Mouse (Mus musculus) liver, embryonic 16.5 days (tissue): ENCODE measurements around the gene Cdc34b. TPM values are rescaled to one million over a fixed set of nuclear protein-coding genes. Genes with fewer than 3 reads are reported as not detected.

ENCODE experiments used
- ATAC-seq: fragments of 200-750 bp; cut with Nextera tagmentation; 2 replicates; pipeline ENCODE4 v1.8.0; 2017; ENCODE audit warnings: low read depth, mild to moderate bottlenecking, moderate number of reproducible peaks, moderate library complexity
- H3K27ac ChIP-seq: fragments of 300-500 bp; sonication (generic); 2 replicates; pipeline ENCODE4 v1.5.1; 2014; ENCODE audit warnings: mild to moderate bottlenecking, low read length
- H3K27me3 ChIP-seq: fragments of 300-500 bp; sonication (generic); 2 replicates; pipeline ENCODE4 v1.6.1; 2014; ENCODE audit warnings: low read depth, low read length, mixed read lengths; ENCODE audit not compliant: control insufficient read depth, insufficient read depth
- H3K36me3 ChIP-seq: fragments of 300-500 bp; sonication (generic); 2 replicates; pipeline ENCODE4 v1.6.1; 2014; ENCODE audit warnings: mild to moderate bottlenecking; ENCODE audit not compliant: control insufficient read depth, insufficient read depth
- H3K4me1 ChIP-seq: fragments of 300-500 bp; sonication (generic); 2 replicates; pipeline ENCODE4 v1.6.1; 2014; ENCODE audit warnings: low read depth, low read length, mixed read lengths; ENCODE audit not compliant: control insufficient read depth
- H3K4me2 ChIP-seq: fragments of 300-500 bp; sonication (generic); 2 replicates; pipeline ENCODE4 v1.6.1; 2014; ENCODE audit warnings: low read depth, low read length, mixed read lengths
- H3K4me3 ChIP-seq: fragments of 300-500 bp; sonication (generic); 2 replicates; pipeline ENCODE4 v1.5.1; 2014; ENCODE audit warnings: low read depth, mild to moderate bottlenecking, low read length
- H3K9ac ChIP-seq: fragments of 300-500 bp; sonication (generic); 2 replicates; pipeline ENCODE4 v1.6.1; 2014; ENCODE audit warnings: low read depth, low read length
- H3K9me3 ChIP-seq: fragments of 300-500 bp; sonication (generic); replicated peaks from 2 replicates; pipeline ENCODE4 v1.6.1; 2016; ENCODE audit warnings: low read length; ENCODE audit not compliant: control insufficient read depth
- WGBS: fragments of 180-500 bp; shearing (Covaris S2); extraction: QIAGEN DNeasy Blood & Tissue Kit; methylation state at CpG from one replicate; pipeline ENCODE4 v1.1.7; 2014; ENCODE audit not compliant: insufficient replicate concordance; 5-methylcytosine and 5-hydroxymethylcytosine counted together
- polyA plus RNA-seq: library from polyadenylated mRNA; unstranded; fragments of >200 nt; fragmentation: Nextera tagmentation; extraction: Ambion mirVana; gene quantifications from 2 replicates; pipeline ENCODE4 v1.2.1, GENCODE M21; 2015

Cdc34b gene
- polyA plus RNA-seq, 1 experiment from 2014 or later, result not detected

DNA sequence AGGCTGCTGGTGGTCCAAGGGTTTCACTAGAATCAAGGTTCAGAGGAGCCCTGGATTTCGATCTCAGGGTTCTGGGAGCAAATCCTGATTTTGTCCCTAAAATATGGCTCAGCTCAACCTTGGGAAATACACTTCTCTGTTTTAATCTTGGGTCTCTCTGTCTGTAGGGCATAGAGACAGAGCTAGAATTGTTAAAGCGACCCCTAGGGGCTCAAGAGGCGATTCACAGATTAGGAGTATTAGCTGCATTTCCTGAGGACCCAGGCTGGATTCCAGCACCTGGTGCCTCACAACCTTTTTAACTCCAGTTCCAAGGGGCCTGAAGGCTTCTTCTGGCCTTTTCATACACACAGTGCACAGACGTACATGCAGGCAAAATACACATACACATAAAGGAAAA lies 12.0 kb upstream of the Cdc34b start:
- no peak for ATAC-seq
- H3K36me3 ChIP-seq, result no peaks in the 10 kb centered on the region
- no peak overlapping the region for H3K4me3 ChIP-seq
- H3K9me3 ChIP-seq, result no peaks in the 10 kb centered on the region
- no peak overlapping the region for H3K9ac ChIP-seq
- no peak overlapping the region for H3K27ac ChIP-seq
- no peaks in the 10 kb centered on the region for H3K27me3 ChIP-seq
- no peaks in the 10 kb centered on the region for H3K4me1 ChIP-seq
- 25% methylated on average over 4 of the region's 4 CpGs for WGBS
- no peak overlapping the region for H3K4me2 ChIP-seq

DNA sequence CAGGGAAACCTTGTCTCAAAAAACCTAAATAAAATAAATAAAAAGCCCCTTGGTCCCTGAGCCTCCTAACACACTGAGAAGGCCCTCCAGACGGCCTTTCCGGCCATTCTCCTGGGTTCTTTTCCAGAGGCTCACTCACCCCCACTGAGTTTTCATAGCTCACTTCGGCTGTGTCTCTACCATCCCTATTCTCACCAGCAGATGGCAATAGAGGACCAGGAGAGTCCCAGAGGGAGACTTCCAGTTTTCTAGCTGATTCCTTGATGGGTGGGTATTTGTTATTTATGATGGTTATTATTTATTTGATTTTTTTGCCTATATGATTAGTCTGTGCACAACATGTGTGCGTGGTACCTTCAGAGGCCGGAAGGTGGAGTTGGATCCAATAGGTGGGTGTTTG lies 11.3 kb upstream of the Cdc34b start:
- no peaks in the 10 kb centered on the region for H3K27me3 ChIP-seq
- H3K36me3 ChIP-seq, result no peaks in the 10 kb centered on the region
- no peaks in the 10 kb centered on the region for H3K4me1 ChIP-seq
- no peaks in the 10 kb centered on the region for H3K9me3 ChIP-seq
- no peak overlapping the region for H3K9ac ChIP-seq
- no peak overlapping the region for H3K27ac ChIP-seq
- WGBS, result 21% methylated on average over 5 of the region's 5 CpGs
- ATAC-seq, result no peak
- H3K4me2 ChIP-seq, result no peak overlapping the region
- H3K4me3 ChIP-seq, result no peak overlapping the region

DNA sequence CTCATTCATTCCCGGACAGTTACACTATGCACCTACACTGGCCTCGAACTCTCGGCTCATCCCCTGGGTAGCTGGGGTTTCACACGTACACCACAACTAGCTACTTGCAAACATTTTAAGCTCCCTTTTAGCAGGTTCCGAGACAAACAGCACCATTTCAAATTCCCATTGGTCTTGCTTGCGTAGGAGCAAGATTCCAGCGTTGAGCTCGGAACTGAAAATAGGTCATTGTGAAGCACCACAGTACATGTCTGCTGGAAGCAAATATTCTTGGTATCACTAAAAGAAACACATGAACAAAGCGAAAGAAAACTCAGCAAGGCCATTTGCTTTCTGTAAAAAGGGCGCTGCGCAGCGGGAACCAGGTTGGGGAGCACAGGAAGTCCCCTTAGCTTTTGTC lies 10.4 kb upstream of the Cdc34b start:
- H3K36me3 ChIP-seq, result no peaks in the 10 kb centered on the region
- H3K27me3 ChIP-seq, result no peaks in the 10 kb centered on the region
- no peak overlapping the region for H3K4me2 ChIP-seq
- ATAC-seq, result no peak
- 74% methylated on average over 12 of the region's 12 CpGs for WGBS
- no peaks in the 10 kb centered on the region for H3K9me3 ChIP-seq
- no peak overlapping the region for H3K27ac ChIP-seq
- no peak overlapping the region for H3K4me3 ChIP-seq
- no peak overlapping the region for H3K9ac ChIP-seq
- no peaks in the 10 kb centered on the region for H3K4me1 ChIP-seq

DNA sequence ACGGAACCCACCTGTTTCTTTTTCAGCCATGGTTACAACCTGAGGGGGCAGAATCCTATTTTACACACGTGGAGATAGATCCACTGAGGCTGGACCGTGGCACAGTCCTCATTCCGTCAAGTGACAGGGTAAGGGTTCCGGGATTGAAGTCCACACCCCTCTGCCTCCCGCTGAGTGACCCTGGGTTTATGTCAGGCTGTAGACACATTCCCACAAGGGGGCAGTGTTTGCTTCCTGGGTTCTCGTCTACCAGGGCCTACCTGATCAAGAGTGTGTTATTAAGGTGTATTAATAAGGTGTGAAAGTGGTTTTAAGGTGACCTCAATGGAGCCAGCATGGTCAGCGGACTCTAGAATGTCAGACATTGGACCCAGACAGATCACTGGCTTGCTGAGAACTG lies 8.8 kb upstream of the Cdc34b start:
- Histone ChIP-seq H3K4me1 (no peaks in the 10 kb centered on the region), H3K9me3 (no peaks in the 10 kb centered on the region), H3K27me3 (no peaks in the 10 kb centered on the region), H3K36me3 (no peaks in the 10 kb centered on the region), H3K4me2 (no peak overlapping the region), H3K27ac (no peak overlapping the region), H3K9ac (no peak overlapping the region), H3K4me3 (no peak overlapping the region)
- WGBS, result 28% methylated on average over 8 of the region's 8 CpGs
- no peak for ATAC-seq

DNA sequence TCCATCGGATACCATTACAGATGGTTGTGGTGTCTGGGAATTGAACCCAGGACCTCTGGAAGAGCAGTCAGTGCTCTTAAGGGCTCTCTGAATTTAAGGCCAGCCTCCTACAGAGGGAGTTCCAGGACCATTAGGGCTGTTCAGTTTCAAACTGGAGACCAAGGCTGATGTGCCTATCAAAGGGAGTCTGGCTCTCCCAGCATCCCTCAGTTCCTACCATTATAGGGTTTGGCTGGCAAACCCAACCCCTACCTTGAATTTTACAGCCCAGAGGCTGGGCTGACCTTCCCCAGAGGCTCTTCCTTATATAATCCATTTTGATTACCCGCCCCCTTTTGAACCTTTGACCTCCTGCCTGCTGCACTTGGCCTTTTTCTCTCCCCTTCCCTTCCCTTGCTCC lies 5.8 kb upstream of the Cdc34b start:
- ATAC-seq, result no peak
- Histone ChIP-seq H3K27ac (no peak overlapping the region), H3K4me1 (no peaks in the 10 kb centered on the region), H3K9ac (no peak overlapping the region), H3K4me2 (no peak overlapping the region), H3K27me3 (no peaks in the 10 kb centered on the region), H3K4me3 (no peak overlapping the region), H3K36me3 (no peaks in the 10 kb centered on the region), H3K9me3 (no peaks in the 10 kb centered on the region)
- 45% methylated on average over 2 of the region's 2 CpGs for WGBS

DNA sequence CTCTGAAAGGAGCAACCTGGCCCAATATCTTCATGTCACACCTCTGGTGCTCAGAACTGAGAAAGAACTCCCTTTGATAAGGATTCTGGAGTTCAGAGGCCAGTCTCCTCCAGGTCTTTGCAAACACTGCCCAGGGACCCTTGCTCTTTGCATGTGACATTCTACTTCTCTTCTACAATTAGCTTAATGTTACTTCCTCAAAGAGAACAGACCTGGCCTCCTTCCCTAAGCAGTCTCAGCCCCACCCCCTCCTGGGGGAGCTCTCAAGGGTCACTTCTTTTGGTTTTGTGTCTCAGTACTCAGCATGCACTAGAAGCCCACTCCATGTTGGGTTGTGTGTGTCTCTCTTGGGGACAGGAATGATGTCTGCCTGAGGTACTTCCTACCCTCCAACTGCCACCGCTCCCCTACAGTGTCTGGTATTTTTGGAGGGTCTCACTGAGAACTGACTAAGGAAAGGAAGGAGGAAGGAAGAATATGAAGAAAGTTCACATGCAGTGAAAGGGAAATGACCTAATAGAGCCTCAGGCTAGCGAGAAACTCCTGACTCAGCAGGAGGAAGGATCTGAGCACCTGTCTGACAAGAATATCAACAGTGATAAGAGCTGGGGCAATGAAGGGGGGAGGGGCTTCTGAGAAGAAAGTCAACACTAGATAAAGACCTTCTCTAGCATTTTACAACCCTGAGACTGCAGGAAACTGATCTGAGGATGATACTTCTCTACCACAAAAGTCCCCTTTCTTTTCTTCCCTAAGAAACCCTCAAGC lies 11.5 kb downstream of the Cdc34b start:
- no peak for ATAC-seq
- no peak overlapping the region for H3K9ac ChIP-seq
- H3K9me3 ChIP-seq, result no peaks in the 10 kb centered on the region
- H3K4me2 ChIP-seq, result no peak overlapping the region
- 7% methylated on average over 2 of the region's 2 CpGs for WGBS
- no peaks in the 10 kb centered on the region for H3K36me3 ChIP-seq
- no peaks in the 10 kb centered on the region for H3K4me1 ChIP-seq
- no peak overlapping the region for H3K27ac ChIP-seq
- no peak overlapping the region for H3K4me3 ChIP-seq
- no peaks in the 10 kb centered on the region for H3K27me3 ChIP-seq

DNA sequence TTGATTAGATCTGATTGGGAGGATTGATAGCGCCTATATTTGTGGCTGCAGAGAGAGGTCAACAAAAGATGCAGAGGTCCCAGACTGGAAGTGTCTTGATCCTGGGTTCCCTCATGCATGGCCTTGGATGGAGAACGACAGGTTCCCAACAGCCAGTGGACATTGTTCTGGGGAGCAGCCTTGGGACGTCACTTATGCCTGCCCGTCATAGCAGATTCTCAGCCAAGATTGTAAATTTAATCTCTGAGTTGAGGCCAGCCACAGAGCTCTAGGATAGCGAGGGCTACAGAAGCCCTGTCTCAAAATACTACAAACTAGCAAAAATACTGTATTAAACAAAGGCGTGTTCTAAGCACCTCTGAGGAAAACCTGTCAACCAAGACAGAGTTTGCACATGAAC lies 18.3 kb downstream of the Cdc34b start:
- Histone ChIP-seq H3K4me1 (no peaks in the 10 kb centered on the region), H3K27ac (no peak overlapping the region), H3K4me3 (no peak overlapping the region), H3K9ac (no peak overlapping the region), H3K4me2 (no peak overlapping the region), H3K9me3 (no peaks in the 10 kb centered on the region), H3K36me3 (no peaks in the 10 kb centered on the region), H3K27me3 (no peaks in the 10 kb centered on the region)
- no peak for ATAC-seq
- WGBS, result 53% methylated on average over 6 of the region's 6 CpGs

DNA sequence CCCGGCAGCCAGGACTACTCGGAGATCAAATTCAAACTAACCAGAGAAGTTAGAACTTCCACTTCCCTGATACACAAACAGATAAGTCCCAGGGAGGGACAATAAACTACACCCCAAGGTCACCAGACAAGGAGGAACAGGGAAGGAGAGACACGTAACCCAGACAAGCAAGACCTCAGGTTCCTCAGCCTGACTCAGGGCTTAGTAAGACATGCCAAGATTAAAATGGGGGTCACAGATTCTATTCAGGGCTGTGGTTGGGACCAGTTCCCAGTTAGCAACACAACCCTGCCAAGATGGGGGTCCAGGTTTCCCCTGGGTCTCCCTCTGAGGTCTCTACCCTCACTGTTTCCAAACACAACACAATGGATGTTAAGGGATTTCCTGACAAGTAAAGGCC lies 18.8 kb downstream of the Cdc34b start:
- H3K4me3 ChIP-seq, result no peak overlapping the region
- no peaks in the 10 kb centered on the region for H3K9me3 ChIP-seq
- ATAC-seq, result no peak
- no peaks in the 10 kb centered on the region for H3K36me3 ChIP-seq
- WGBS, result 35% methylated on average over 3 of the region's 3 CpGs
- H3K9ac ChIP-seq, result no peak overlapping the region
- no peak overlapping the region for H3K27ac ChIP-seq
- no peaks in the 10 kb centered on the region for H3K27me3 ChIP-seq
- H3K4me1 ChIP-seq, result no peaks in the 10 kb centered on the region
- H3K4me2 ChIP-seq, result no peak overlapping the region

DNA sequence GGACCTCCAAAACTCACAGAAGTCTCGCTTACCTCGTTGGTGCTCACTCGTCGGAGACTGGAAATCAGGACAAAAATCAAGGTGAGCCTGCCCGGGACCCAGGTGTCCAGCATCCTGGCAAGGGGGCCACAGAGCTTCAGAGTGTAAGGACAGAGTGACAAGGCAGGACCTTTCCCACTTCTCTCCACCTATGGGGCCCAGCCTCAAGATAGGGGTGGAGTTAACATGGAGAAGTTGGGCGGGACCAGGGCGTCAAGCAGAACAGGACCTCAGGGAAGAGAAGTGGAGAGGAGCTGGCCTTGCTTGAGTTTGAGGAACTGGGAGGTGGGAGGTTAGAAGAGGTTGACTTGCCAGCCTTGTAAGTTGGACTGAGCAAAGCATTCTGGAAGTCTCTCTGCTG lies 19.2 kb downstream of the Cdc34b start:
- H3K27me3 ChIP-seq, result no peaks in the 10 kb centered on the region
- H3K4me3 ChIP-seq, result no peak overlapping the region
- H3K27ac ChIP-seq, result no peak overlapping the region
- no peaks in the 10 kb centered on the region for H3K36me3 ChIP-seq
- H3K9me3 ChIP-seq, result no peaks in the 10 kb centered on the region
- 57% methylated on average over 7 of the region's 7 CpGs for WGBS
- ATAC-seq, result no peak
- H3K9ac ChIP-seq, result no peak overlapping the region
- H3K4me2 ChIP-seq, result no peak overlapping the region
- H3K4me1 ChIP-seq, result no peaks in the 10 kb centered on the region
